Mouse (Mus musculus) CH12.LX (cell line): ENCODE measurements around the gene Hpgds. TPM values are rescaled to one million over a fixed set of nuclear protein-coding genes. Genes with fewer than 3 reads are reported as not detected.

Experiments
- DNase-seq: peaks from one replicate; pipeline ENCODE4 v3.0.0-alpha.2; 2013; ENCODE audit errors: extremely low read depth
- H3K27ac ChIP-seq: 2 replicates; pipeline ENCODE4 v1.5.1; 2012; ENCODE audit warnings: low read depth, mild to moderate bottlenecking, control low read depth, moderate library complexity; ENCODE audit not compliant: insufficient read depth
- H3K27me3 ChIP-seq: replicated peaks from 2 replicates; pipeline ENCODE3; 2012; ENCODE audit warnings: inconsistent platforms
- H3K36me3 ChIP-seq, 2 experiments: replicated peaks in 1 of 2; 2 replicates each; pipeline versions ENCODE3 to v1.6.1; 2012; ENCODE audit warnings: inconsistent platforms in 1 of 2, low read length in 1 of 2, mild to moderate bottlenecking in 1 of 2, mixed read lengths in 1 of 2, moderate library complexity in 1 of 2; ENCODE audit not compliant: control insufficient read depth in 1 of 2, insufficient read depth in 1 of 2
- H3K4me1 ChIP-seq, 2 experiments: 2 replicates each; pipeline ENCODE4 v1.6.1; 2012; ENCODE audit warnings: inconsistent platforms in 1 of 2, moderate library complexity in 1 of 2; ENCODE audit not compliant: insufficient read depth in 2 of 2, control insufficient read depth in 1 of 2
- H3K4me2 ChIP-seq: 2 replicates; pipeline ENCODE4 v1.6.1; 2012; ENCODE audit warnings: low read depth, mild to moderate bottlenecking, control low read depth; ENCODE audit not compliant: poor library complexity, insufficient read depth, severe bottlenecking
- H3K4me3 ChIP-seq, 3 experiments: fragments of 150-350 bp in 1 of 3; sonication (generic) in 1 of 3; replicated peaks in 1 of 3; 2 replicates each; pipeline versions ENCODE3 to v1.5.1; 2011 to 2012; ENCODE audit warnings: low read depth in 2 of 3, low read length in 2 of 3, mild to moderate bottlenecking in 2 of 3, moderate library complexity in 2 of 3, control low read depth in 1 of 3, improper control_type of control experiment in 1 of 3, inconsistent platforms in 1 of 3, mixed read lengths in 1 of 3; ENCODE audit not compliant: poor library complexity in 1 of 3
- H3K79me2 ChIP-seq: replicated peaks from 2 replicates; pipeline ENCODE4 v1.6.1; 2012; ENCODE audit warnings: mild to moderate bottlenecking, moderate library complexity; ENCODE audit not compliant: control insufficient read depth, poor library complexity, insufficient read depth, severe bottlenecking; ENCODE audit errors: extremely low read depth
- H3K9ac ChIP-seq: 2 replicates; pipeline ENCODE4 v1.6.1; 2012; ENCODE audit warnings: low read depth, mild to moderate bottlenecking, control low read depth, moderate library complexity; ENCODE audit not compliant: insufficient read depth
- H3K9me3 ChIP-seq: replicated peaks from 2 replicates; pipeline ENCODE3; 2012; ENCODE audit warnings: low read length, inconsistent platforms, mixed read lengths
- BHLHE40 ChIP-seq: IDR thresholded peaks from 2 replicates; pipeline ENCODE4 v1.6.1; 2011; ENCODE audit warnings: mild to moderate bottlenecking, low read depth, low read length, improper control_type of control experiment
- CTCF ChIP-seq, 2 experiments: IDR thresholded peaks in 1 of 2; conservative IDR thresholded peaks in 1 of 2; 2 replicates each; pipeline ENCODE4 v1.5.1; 2011 to 2012; ENCODE audit warnings: low read depth in 2 of 2, low read length in 2 of 2, improper control_type of control experiment in 1 of 2, inconsistent platforms in 1 of 2, mild to moderate bottlenecking in 1 of 2, moderate library complexity in 1 of 2
- E2F4 ChIP-seq: IDR thresholded peaks from 2 replicates; pipeline ENCODE4 v1.6.1; 2011; ENCODE audit warnings: low read depth, low read length, improper control_type of control experiment; ENCODE audit not compliant: insufficient replicate concordance
- ELF1 ChIP-seq: IDR thresholded peaks from 2 replicates; pipeline ENCODE4 v1.6.1; 2014; ENCODE audit warnings: low read depth, mild to moderate bottlenecking, inconsistent platforms, low read length, improper control_type of control experiment
- ETS1 ChIP-seq: conservative IDR thresholded peaks from 2 replicates; pipeline ENCODE4 v1.6.1; 2012; ENCODE audit warnings: low read depth, mild to moderate bottlenecking, inconsistent platforms, low read length, improper control_type of control experiment, moderate library complexity
- HCFC1 ChIP-seq: IDR thresholded peaks from 2 replicates; pipeline ENCODE4 v1.6.1; 2012; ENCODE audit warnings: low read depth, mild to moderate bottlenecking, inconsistent platforms, low read length, improper control_type of control experiment
- JUND ChIP-seq: conservative IDR thresholded peaks from 2 replicates; pipeline ENCODE4 v1.6.1; 2011; ENCODE audit warnings: low read depth, low read length, improper control_type of control experiment
- MAFK ChIP-seq: IDR thresholded peaks from 2 replicates; pipeline ENCODE4 v1.6.1; 2011; ENCODE audit warnings: low read length, improper control_type of control experiment; ENCODE audit not compliant: insufficient replicate concordance
- MAX ChIP-seq: IDR thresholded peaks from 2 replicates; pipeline ENCODE4 v1.6.1; 2011; ENCODE audit warnings: low read length, improper control_type of control experiment
- NELFE ChIP-seq: IDR thresholded peaks from 2 replicates; pipeline ENCODE4 v1.6.1; 2011; ENCODE audit warnings: low read depth, low read length, improper control_type of control experiment
- PAX5 ChIP-seq: IDR thresholded peaks from 2 replicates; pipeline ENCODE4 v1.6.1; 2012; ENCODE audit warnings: low read length, inconsistent platforms, mixed read lengths
- RAD21 ChIP-seq: IDR thresholded peaks from 2 replicates; pipeline ENCODE4 v1.6.1; 2011; ENCODE audit warnings: low read depth, mild to moderate bottlenecking, low read length, improper control_type of control experiment, moderate library complexity
- RCOR1 ChIP-seq: conservative IDR thresholded peaks from 2 replicates; pipeline ENCODE4 v1.6.1; 2012; ENCODE audit warnings: low read depth, mild to moderate bottlenecking, inconsistent platforms, low read length, improper control_type of control experiment
- SIN3A ChIP-seq: IDR thresholded peaks from 2 replicates; pipeline ENCODE4 v1.6.1; 2012; ENCODE audit warnings: low read length, improper control_type of control experiment, inconsistent platforms
- TBP ChIP-seq: conservative IDR thresholded peaks from 2 replicates; pipeline ENCODE4 v1.6.1; 2011; ENCODE audit warnings: low read depth, low read length, improper control_type of control experiment
- UBTF ChIP-seq: IDR thresholded peaks from 2 replicates; pipeline ENCODE4 v1.6.1; 2012; ENCODE audit warnings: low read depth, mild to moderate bottlenecking, inconsistent platforms, low read length, improper control_type of control experiment, moderate library complexity
- USF1 ChIP-seq: IDR thresholded peaks from 2 replicates; pipeline ENCODE4 v1.6.1; 2014; ENCODE audit warnings: low read depth, mild to moderate bottlenecking, inconsistent platforms, low read length, improper control_type of control experiment
- USF2 ChIP-seq: conservative IDR thresholded peaks from 2 replicates; pipeline ENCODE4 v1.6.1; 2011; ENCODE audit warnings: low read depth, low read length, improper control_type of control experiment
- ZC3H11A ChIP-seq: IDR thresholded peaks from 2 replicates; pipeline ENCODE4 v1.6.1; 2012; ENCODE audit warnings: low read depth, mild to moderate bottlenecking, inconsistent platforms, low read length, improper control_type of control experiment
- ZKSCAN1 ChIP-seq: IDR thresholded peaks from 2 replicates; pipeline ENCODE4 v1.6.1; 2012; ENCODE audit warnings: low read depth, inconsistent platforms, low read length, improper control_type of control experiment, borderline replicate concordance
- ZMIZ1 ChIP-seq: IDR thresholded peaks from 2 replicates; pipeline ENCODE4 v1.6.1; 2012; ENCODE audit warnings: low read depth, mild to moderate bottlenecking, inconsistent platforms, low read length, improper control_type of control experiment
- ZNF384 ChIP-seq: IDR thresholded peaks from 2 replicates; pipeline ENCODE4 v1.6.1; 2012; ENCODE audit warnings: low read depth, low read length, improper control_type of control experiment, inconsistent platforms
- dilution Hi-C: fragments of 300-500 bp; cut with MboI; formaldehyde crosslinking; loops from 2 replicates; pipeline ENCODE4 v1.14.3; 2020; ENCODE audit warnings: low sequenced_read_pairs; ENCODE audit not compliant: extremely low pct_unique_long_range_greater_than_20kb, extremely low pct_ligation_motif_present
- in situ Hi-C: fragments of 300-500 bp; cut with MboI; formaldehyde crosslinking; loops from 3 replicates; pipeline ENCODE4 v1.14.3; 2019; ENCODE audit warnings: low sequenced_read_pairs, low pct_ligation_motif_present, low pct_unique_long_range_greater_than_20kb, mixed read lengths
- polyA plus RNA-seq: library from polyadenylated mRNA; unstranded; fragments of >175 nt; gene quantifications from 2 replicates; pipeline ENCODE4 v1.2.1, GENCODE M21; 2012; ENCODE audit warnings: low read depth; ENCODE audit not compliant: insufficient read length
- total RNA-seq, 2 experiments: library from RNA; depleted of rRNA; stranded (reverse); fragments of 300-350 nt in 1 of 2; fragments of >200 nt in 1 of 2; gene quantifications; 2 replicates each; pipeline ENCODE4 v1.2.3; 2012 to 2014

Hpgds gene
- total and polyA plus RNA-seq, 3 experiments = 4.5 to 9.7 (median 4.5) TPM

GRCm38 (mm10) chr6:65157042-65157441 is 12.3 kb upstream of the Hpgds start:
- dilution Hi-C loops = no loop called here
- Histone ChIP-seq H3K36me3 (no peaks in the 10 kb centered on the region), H3K79me2 (no peaks in the 10 kb centered on the region), H3K9ac (no peak overlapping the region), H3K27ac (no peak overlapping the region), H3K27me3 (no peaks in the 10 kb centered on the region), H3K4me2 (no peak overlapping the region), H3K4me3 (no peak overlapping the region), H3K4me1 (peaks cover 0 to 4% of the 10 kb centered on the region in 2 experiments; a peak in 1 of 4 replicates), H3K9me3 (no peaks in the 10 kb centered on the region)
- TF ChIP-seq PAX5 (no peak), RCOR1 (no peak), MAX (no peak), RAD21 (no peak), ZNF384 (no peak), USF1 (no peak), NELFE (no peak), ZMIZ1 (no peak), SIN3A (no peak), UBTF (no peak), JUND (no peak)
- in situ Hi-C loops = no loop called here
- DNase-seq = no peak

GRCm38 (mm10) chr6:65153570-65153969 is 8.9 kb upstream of the Hpgds start:
- no peaks in the 10 kb centered on the region for H3K4me1 ChIP-seq
- no peaks in the 10 kb centered on the region for H3K27me3 ChIP-seq
- H3K9me3 ChIP-seq = no peaks in the 10 kb centered on the region
- H3K4me2 ChIP-seq = no peak overlapping the region
- no peak for TF ChIP-seq ETS1
- TF ChIP-seq ZC3H11A = no peak
- no peak for TF ChIP-seq CTCF (conservative IDR thresholded peaks at IDR 0.05 in 1 of 2, IDR thresholded peaks at IDR 0.05 in 1 of 2; ENCODE audit: low read depth in 2 of 2, low read length in 2 of 2)
- TF ChIP-seq HCFC1 = no peak
- TF ChIP-seq NELFE = no peak
- TF ChIP-seq ZKSCAN1 = no peak
- no peak for TF ChIP-seq ZMIZ1
- H3K27ac ChIP-seq = no peak overlapping the region
- no peak for DNase-seq
- in situ Hi-C loops (no loop called here), dilution Hi-C loops (no loop called here)
- H3K36me3 ChIP-seq = no peaks in the 10 kb centered on the region
- H3K4me3 ChIP-seq = no peak overlapping the region
- H3K79me2 ChIP-seq = no peaks in the 10 kb centered on the region
- H3K9ac ChIP-seq = no peak overlapping the region

- Histone ChIP-seq H3K4me3 (no peak overlapping the region), H3K36me3 (no peaks in the 10 kb centered on the region), H3K4me1 (peaks cover 0 to 4% of the 10 kb centered on the region in 2 experiments; a peak in 2 of 4 replicates), H3K27me3 (no peaks in the 10 kb centered on the region), H3K79me2 (no peaks in the 10 kb centered on the region), H3K4me2 (no peak overlapping the region), H3K27ac (no peak overlapping the region), H3K9me3 (no peaks in the 10 kb centered on the region), H3K9ac (no peak overlapping the region)
- DNase-seq = no peak
- dilution Hi-C loops (no loop called here), in situ Hi-C loops (no loop called here)
- TF ChIP-seq BHLHE40 (no peak), USF2 (no peak), E2F4 (no peak), MAFK (no peak), ELF1 (no peak), JUND (no peak), TBP (no peak), ZC3H11A (no peak)
Observed at GRCm38 (mm10) chr6:65150703-65151102, 6.0 kb upstream of the Hpgds start.
